Mouse (Mus musculus) megakaryocyte-erythroid progenitor cell, adult 5-6 weeks (primary cell): ENCODE results near the gene Sept9. TPM values are rescaled to one million over a fixed set of nuclear protein-coding genes. Genes with fewer than 3 reads are reported as not detected.

Experiments used
- ATAC-seq: replicated peaks from 2 replicates; pipeline ENCODE4 v1.8.0; 2016; ENCODE audit warnings: mild to moderate bottlenecking, inconsistent platforms; ENCODE audit not compliant: severe bottlenecking, poor library complexity, low FRiP score, low TSS enrichment
- total RNA-seq, 2 experiments: library from RNA; stranded (forward) in 1 of 2; stranded (reverse) in 1 of 2; fragments of 200-1000, 215-1000 nt in 1 of 2; fragments of >200 nt in 1 of 2; fragmentation: Nextera tagmentation in 1 of 2; gene quantifications; 2 replicates each; pipeline ENCODE4 v1.2.3; 2014 to 2017

Sept9 gene
- total RNA-seq, 2 experiments from 2014 or later: 46.9 to 60.5 TPM

- ATAC-seq: no peak
Measured at GRCm38 (mm10) chr11:117256088-117256487, 56.6 kb downstream of the Sept9 start.

- no peak for ATAC-seq
Measured at GRCm38 (mm10) chr11:117256840-117257239, 57.4 kb downstream of the Sept9 start.

- no peak for ATAC-seq
Measured at GRCm38 (mm10) chr11:117257266-117257665, 57.8 kb downstream of the Sept9 start.

DNA sequence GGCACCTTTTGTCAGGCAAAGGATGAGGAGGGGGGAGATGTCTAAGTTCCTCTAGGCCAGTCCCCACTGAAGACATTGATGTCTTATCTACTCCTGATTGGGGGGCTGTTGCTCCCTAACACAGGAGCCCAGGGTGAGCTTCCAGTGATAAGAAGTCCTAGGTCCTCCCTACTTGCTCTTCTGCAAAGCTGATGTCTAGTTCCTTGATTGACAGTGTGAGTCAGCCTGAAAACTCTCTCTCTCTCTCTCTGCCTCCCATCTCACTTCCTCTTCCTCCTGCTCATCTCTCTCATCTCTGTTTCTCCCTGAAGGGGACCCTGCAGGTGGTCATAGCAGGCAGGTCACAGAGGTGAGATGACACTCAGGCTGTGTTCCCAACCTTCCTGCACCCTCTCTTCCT, 58.4 kb downstream of the Sept9 start:
- no peak for ATAC-seq

DNA sequence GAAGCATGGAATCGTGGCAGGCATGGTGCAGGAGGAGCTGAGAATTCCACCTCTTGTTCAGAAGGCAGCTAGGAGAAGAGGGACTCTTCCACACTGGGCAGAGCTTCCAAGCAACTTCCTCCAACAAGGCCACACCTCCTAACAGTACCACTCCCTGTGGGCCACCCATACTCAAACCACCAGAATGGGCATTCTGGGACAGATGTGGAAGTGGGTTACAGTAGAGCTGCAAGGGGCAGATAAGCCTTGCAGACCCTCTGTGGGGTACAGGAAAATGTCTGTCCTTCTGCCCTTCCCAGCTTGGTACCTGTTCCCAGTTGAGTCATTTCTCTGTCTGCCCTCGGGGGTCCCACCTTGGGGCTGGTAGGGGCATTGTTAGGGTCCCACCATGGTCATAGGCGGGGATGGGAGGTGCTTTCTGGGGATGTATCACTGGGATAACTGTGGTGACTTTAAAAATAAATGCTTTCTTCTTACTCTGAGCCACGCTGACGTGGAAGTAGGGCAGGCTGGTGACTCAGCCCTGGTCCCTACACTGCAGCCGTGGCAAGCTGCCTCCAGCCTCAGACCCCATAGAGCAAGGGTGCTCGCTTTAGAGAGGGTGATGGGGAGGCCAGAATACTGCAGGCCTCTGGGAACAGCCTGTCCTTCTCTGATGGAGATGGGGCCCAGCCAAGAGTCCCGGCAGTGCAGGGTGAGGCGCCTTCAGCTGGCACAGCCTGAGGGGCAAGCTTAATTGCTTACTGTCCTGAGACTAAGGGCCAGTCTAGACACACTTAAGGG, 59.9 kb downstream of the Sept9 start:
- ATAC-seq: no peak

- ATAC-seq: no peak
Measured at GRCm38 (mm10) chr11:117260631-117261030, 61.2 kb downstream of the Sept9 start.

GRCm38 (mm10) chr11:117263096-117263808, 63.8 kb downstream of the Sept9 start:
- no peak for ATAC-seq

- ATAC-seq: no peak
Measured at GRCm38 (mm10) chr11:117264162-117265021, 64.9 kb downstream of the Sept9 start.

DNA sequence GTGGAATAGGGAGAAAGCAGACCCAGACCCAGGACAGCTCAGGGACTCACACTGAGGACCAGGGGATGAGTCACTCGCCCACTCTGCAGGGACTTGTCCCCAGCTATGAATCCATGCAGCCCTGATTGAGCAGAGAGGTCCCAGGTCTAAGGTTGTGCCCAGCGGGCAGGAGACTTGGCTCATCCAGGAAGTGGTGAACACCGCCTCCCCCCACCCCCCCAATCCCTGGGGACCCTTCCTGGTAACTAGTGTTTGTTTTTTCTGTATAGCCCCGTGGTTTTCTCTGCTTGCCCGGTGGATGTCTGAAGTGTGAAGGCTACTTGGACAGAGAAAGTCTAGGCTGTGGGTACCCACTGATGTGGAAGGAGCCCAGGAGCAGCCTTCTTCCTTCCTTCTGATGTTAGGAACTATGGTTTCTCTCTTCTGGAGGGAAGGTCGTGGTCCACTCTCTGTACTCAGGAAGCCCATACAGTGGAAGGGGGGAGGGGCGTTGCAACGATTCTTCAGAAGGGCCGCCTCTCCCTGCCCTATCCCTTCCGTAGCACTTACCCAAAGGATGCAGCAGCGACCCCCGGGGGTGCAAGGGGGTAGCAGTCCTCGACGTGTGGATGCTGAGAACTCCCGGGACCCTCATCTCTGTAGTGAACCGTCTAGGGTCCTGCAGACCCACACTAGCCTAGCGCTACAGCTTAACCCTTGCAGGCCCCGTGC, 66.0 kb downstream of the Sept9 start:
- no peak for ATAC-seq

DNA sequence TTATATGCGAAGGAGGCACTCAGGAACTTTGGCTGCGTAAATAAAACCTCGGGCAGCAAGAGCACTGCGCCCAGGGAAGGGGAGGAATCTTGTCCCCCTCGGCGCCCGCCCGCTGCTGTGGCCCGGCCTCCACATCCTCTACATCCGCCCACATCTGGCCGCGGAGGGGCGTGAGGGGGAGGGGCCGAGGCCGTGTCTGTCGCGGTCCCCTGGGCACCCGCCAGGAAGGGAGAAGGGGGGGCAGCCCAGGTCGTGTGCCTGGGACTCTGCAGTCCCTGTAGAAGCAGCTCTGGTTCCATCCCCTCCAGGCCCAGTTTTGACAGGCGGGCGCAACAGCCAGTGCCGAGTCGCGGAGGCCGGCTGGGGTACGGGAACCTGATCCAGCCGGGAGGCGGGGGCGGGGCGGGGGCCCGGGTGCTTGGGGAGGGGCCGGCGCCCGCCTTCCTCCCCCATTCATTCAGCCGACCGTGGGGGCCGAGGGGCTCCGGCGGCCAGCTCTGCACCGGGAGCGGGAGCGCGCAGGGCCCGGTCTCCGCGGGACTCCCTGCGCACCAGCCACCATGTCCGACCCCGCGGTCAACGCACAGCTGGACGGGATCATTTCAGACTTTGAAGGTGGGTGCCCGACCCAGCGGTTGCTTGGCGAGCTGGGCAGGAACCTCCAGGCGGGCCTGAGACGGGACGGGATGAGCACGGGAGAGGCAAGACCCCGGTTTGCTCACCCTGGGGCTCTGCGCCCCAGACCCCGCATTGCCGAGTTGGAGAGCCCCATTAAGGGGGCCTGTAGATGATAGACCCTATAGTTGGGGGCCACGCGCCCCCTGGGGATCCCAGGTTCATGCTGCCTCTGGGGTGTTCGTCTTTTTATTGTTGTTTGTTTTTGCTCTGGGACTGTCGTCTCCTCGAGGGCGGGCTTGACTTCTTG, 66.8 kb downstream of the Sept9 start:
- no peak for ATAC-seq

GRCm38 (mm10) chr11:117266906-117267721, 67.7 kb downstream of the Sept9 start:
- ATAC-seq: no peak

- no peak for ATAC-seq
Measured at GRCm38 (mm10) chr11:117267828-117268227, 68.4 kb downstream of the Sept9 start.

GRCm38 (mm10) chr11:117268304-117268956, 69.0 kb downstream of the Sept9 start:
- no peak for ATAC-seq

GRCm38 (mm10) chr11:117269053-117269702, 69.7 kb downstream of the Sept9 start:
- no peak for ATAC-seq

DNA sequence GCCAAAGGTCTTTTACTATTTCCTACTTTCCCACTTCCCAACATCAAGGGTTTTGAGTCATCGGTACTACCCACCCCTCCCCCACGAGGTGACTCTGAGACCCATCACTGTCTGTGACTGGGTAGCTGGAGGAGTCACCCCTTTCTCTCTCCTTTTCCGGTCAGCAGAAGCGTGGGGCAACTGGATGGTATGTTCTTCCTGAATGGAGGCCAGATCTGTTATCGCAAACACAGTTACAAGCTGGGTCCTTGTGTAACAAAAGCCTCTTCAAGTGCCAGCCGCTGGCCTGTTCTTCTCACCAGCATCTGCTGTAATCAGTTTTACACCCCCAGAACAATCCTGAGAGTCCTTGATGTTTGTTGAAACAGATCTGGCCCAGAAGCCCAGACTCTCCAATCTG, 70.5 kb downstream of the Sept9 start:
- no peak for ATAC-seq

GRCm38 (mm10) chr11:117274973-117275372, 75.5 kb downstream of the Sept9 start:
- no peak for ATAC-seq

DNA sequence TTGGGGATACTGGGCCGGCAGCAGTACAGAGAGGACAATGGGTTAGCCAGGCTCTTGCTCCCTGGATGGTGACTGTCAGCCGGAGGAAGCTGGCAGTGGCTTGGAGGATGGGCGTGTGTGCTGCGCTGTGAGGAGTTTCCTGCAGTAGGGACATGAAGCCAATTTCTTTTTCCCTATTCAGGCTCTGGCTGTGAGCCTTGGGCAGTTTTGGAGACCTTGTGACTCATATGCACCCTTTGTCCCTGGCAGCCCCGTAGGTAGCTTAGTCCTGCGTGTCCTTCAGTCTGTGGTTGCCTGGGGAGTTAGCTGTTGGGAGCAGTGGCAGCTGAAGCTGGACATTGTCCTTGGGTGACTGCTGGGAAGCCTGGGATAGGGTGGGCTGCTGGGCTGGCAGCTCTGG, 76.5 kb downstream of the Sept9 start:
- ATAC-seq: no peak
